Mouse (Mus musculus): ENCODE measurements around the gene Vstm4.
A peak's percentile ranks its signal among the peaks of the same experiment; 100 is the strongest.

Vstm4 gene

GRCm38 (mm10) chr14:32859831-32860569 lies 3.4 kb downstream of the Vstm4 start:
- peak; percentile 54 for DNase-seq (ENCODE audit: low spot score)

- DNase-seq (ENCODE audit: low spot score): peak; percentile 35
Measured at GRCm38 (mm10) chr14:32861149-32861581, 4.6 kb downstream of the Vstm4 start.

GRCm38 (mm10) chr14:32861656-32862055 lies 5.1 kb downstream of the Vstm4 start:
- DNase-seq (ENCODE audit: low spot score): no peak

DNA sequence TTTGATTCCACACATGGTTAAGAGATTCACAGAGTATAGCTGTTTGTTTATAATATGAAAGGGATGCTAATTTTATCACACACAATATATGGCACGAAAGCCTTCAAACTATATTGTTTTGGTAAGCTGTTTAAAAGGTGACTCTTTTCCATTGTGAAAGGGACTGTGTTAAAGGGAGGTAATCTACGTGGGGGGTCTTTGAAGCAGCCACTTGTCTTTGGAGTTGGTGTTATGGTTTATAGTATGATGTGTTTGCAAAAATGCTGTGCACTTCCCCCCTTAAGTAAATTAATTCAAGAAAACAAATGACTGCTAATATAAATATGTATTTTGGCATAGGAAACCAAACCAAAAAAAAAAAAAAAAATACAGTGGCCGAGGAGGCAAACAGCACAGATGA lies 8.8 kb downstream of the Vstm4 start:
- no peak for DNase-seq (ENCODE audit: low spot score)

GRCm38 (mm10) chr14:32871963-32872362 lies 15.4 kb downstream of the Vstm4 start:
- no peak for DNase-seq (ENCODE audit: low spot score)

- DNase-seq (ENCODE audit: low spot score): no peak
Measured at GRCm38 (mm10) chr14:32877549-32877948, 21.0 kb downstream of the Vstm4 start.

- no peak for DNase-seq (ENCODE audit: low spot score)
Measured at GRCm38 (mm10) chr14:32880332-32880731, 23.8 kb downstream of the Vstm4 start.

DNA sequence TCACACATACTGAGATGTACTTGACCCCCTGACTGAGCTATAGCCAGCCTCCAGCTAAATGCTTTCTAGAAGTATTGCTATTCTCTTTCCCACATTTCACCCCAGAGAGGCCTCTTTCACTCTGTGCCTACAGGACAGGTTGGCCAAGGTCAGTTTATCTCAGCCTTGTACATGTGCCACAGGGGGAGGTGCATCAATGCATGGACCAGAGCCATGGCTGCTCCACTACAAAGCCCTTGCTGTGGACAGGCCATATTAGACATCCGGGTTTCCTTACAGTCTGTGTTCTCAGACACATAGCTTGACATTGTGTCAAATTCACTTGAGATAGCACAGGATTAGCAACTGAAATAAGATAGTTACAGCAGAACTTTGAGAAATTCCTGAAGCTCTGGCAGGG lies 25.1 kb downstream of the Vstm4 start:
- no peak for DNase-seq (ENCODE audit: low spot score)

DNA sequence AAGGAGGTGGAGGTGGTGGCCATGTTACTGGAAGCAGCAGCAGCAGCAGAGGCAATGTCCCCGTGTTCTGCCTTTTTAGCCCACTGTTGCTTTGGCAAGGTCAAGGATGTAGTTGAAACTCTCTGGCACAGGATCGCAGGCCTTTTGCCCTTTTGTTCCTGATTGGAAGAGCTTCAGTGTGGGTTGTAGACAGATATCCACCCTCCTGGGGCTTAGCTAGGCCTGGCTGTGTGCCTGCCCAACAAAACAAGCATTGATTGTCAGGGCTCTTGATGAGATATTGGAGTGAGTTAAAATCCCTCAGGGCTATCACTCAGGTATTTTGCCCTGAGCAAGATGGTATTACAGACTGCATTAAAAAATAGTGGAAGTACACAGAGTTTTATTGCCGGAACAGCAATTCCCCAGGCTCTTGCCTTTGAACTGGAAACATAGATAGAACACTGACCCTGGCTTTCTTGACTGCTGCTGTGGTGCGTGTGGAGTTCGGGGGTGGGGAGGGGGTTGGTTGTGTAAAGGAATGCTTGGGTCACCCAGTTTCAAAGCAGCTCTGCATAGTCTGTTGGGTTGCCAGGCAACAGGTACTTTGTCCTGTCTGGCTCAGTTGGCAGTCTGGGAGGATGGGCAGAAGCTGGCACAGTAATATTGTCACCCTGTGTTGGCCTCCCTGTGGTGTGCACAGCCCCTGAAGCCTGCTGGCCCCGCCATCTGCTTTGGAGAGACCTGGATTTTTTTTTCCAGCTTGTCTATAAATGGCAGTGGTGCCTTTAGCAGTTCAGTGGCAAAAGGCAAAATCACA lies 32.5 kb downstream of the Vstm4 start:
- DNase-seq (ENCODE audit: low spot score): peak; percentile 73

DNA sequence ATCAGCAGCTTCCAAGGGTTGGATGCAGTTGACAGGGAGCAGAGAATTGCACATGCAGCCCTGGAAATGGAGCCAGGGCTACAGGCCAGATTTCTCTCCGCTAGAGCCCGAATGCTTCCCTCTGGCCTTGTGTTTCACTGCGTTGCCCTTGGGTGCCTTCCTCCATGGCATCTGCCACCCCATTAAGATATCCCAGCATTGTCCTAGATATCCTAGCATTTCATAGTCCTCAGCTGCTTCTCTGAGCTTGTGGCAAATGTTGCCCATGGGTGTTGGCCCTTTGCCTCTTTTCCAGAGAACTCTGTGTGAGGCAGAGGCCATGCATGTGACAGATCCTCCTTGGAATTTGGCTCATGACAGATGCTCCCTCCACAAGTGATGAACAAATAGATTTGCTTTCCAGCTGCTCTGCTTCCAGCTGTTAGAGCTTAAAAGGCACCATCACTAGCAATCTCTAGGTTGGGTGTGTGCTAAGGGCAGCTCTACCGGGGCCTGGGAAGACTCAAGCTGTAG lies 37.8 kb downstream of the Vstm4 start:
- no peak for DNase-seq (ENCODE audit: low spot score)

- DNase-seq (ENCODE audit: low spot score): no peak
Measured at GRCm38 (mm10) chr14:32894878-32895277, 38.3 kb downstream of the Vstm4 start.

GRCm38 (mm10) chr14:32896896-32897295 lies 40.3 kb downstream of the Vstm4 start:
- DNase-seq (ENCODE audit: low spot score): no peak

- DNase-seq (ENCODE audit: low spot score): no peak
Measured at GRCm38 (mm10) chr14:32903203-32903602, 46.6 kb downstream of the Vstm4 start.

GRCm38 (mm10) chr14:32906545-32906944 lies 50.0 kb downstream of the Vstm4 start:
- DNase-seq (ENCODE audit: low spot score): no peak

GRCm38 (mm10) chr14:32909112-32909511 lies 52.6 kb downstream of the Vstm4 start:
- DNase-seq (ENCODE audit: low spot score): no peak

DNA sequence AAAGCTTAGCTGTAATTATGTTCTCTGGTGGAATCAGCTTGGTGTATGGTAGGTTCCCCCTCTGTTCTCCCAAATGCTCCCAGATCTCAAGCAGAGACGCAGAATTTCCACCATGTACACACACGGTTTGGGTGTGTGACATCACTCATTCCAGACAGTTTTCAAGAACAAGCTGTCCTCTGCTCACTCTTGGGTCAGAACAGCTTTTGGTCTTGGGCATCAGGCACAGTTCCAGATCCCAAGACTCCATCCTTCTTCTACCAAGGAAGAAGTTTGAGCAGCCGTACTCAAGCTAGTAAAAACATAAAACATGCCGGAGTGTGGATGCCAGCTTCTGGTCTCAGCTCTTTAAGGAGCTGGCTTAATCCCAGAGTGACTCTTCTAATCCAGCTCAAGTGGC lies 54.6 kb downstream of the Vstm4 start:
- no peak for DNase-seq (ENCODE audit: low spot score)

DNA sequence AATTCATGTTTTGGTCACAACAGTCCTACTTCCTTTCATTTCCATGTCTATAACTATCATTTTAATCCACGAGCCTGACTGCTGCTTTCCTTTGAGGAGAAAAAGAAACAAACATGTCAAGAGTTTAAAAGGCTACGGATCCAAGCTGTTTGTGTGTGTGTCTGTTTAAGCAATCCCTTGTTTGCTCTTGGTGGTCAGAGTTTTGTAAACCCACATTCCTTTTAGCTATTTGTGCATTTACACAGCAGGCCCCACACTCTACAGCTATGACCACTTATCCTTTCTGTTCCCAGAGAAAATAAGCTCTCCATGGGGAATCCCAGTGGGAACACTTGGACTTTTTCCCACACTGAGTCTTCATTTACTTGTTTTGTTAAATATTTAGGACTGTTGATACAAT lies 58.8 kb downstream of the Vstm4 start:
- no peak for DNase-seq (ENCODE audit: low spot score)

- DNase-seq (ENCODE audit: low spot score): no peak
Measured at GRCm38 (mm10) chr14:32917919-32918318, 61.4 kb downstream of the Vstm4 start.

DNA sequence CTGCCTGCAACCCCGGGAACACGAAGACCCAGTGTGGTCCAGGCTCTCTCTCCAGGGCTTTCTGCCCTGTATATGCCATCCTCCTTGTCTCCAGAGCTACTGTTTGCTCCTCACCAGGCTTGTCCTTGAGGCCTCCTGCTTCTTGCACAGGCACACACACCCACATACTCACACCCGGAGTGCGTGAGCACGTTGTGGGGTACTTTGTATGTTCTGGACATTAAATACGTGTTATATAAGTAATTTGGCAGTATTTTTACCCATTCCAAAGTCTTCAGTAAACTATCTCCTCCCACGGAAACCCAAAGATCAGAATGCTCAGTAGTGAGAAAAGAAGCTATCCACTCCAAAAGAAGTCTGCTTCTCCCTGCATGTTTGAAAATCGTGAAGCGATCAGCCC lies 67.3 kb downstream of the Vstm4 start:
- DNase-seq (ENCODE audit: low spot score): no peak

DNA sequence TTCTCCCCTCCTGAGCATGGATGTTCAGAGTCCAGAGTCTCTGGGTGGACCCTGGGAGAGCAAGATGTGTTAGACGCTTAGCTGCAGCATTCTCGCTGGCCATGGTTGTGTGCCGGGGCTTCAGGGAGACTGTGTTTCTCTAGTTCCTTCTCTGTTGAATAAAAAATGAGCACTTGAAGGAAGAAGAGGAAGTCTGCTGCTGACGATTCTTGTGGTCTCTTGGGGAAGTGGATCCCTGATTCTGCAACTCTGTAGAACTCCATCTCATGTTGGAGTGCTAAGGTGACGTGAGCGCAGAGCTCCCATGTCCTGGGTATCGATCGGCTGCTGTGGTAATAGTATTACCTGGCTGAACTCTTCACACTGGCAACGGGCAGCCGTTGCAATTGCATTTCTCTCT lies 75.2 kb downstream of the Vstm4 start:
- DNase-seq (ENCODE audit: low spot score): no peak

- DNase-seq (ENCODE audit: low spot score): no peak
Measured at GRCm38 (mm10) chr14:32932220-32932619, 75.7 kb downstream of the Vstm4 start.

GRCm38 (mm10) chr14:32934064-32934463 lies 77.5 kb downstream of the Vstm4 start:
- no peak for DNase-seq (ENCODE audit: low spot score)

- DNase-seq (ENCODE audit: low spot score): no peak
Measured at GRCm38 (mm10) chr14:32939217-32939616, 82.7 kb downstream of the Vstm4 start.
